Mouse (Mus musculus): ENCODE measurements at regions not wholly inside any gene's neighbourhood (a gene's known extent, or its start where the extent isn't known, plus 50 kb on each side); places are given as distances from the start of the nearest gene placed in this dataset.

GRCm38 (mm10) chr13:112031631-112032320, 223.0 kb upstream of the Map3k1 start:
- Histone ChIP-seq H3K4me1 (ENCODE audit: control insufficient read depth, insufficient read depth, low read length) (no peaks in the 10 kb centered on the region), H3K9ac (ENCODE audit: low read depth, poor library complexity, severe bottlenecking) (no peak overlapping the region), H3K9me3 (replicated peaks; ENCODE audit: control insufficient read depth, insufficient read depth, low read length, poor library complexity, severe bottlenecking) (no peaks in the 10 kb centered on the region), H3K4me3 (ENCODE audit: low read depth, low read length) (no peak overlapping the region), H3K27ac (ENCODE audit: insufficient read depth, low read length) (no peak overlapping the region), H3K27me3 (ENCODE audit: control insufficient read depth, insufficient read depth, low read length, poor library complexity, severe bottlenecking) (no peaks in the 10 kb centered on the region), H3K36me3 (ENCODE audit: control insufficient read depth, insufficient read depth, low read length, poor library complexity, severe bottlenecking) (no peaks in the 10 kb centered on the region)
- TF ChIP-seq POLR2A (IDR thresholded peaks at IDR 0.05; ENCODE audit: insufficient read depth, low read length) (no peak), CTCF (IDR thresholded peaks at IDR 0.05; ENCODE audit: low read depth, low read length) (no peak), EP300 (IDR thresholded peaks at IDR 0.05; ENCODE audit: insufficient read depth, low read depth, low read length) (no peak)

DNA sequence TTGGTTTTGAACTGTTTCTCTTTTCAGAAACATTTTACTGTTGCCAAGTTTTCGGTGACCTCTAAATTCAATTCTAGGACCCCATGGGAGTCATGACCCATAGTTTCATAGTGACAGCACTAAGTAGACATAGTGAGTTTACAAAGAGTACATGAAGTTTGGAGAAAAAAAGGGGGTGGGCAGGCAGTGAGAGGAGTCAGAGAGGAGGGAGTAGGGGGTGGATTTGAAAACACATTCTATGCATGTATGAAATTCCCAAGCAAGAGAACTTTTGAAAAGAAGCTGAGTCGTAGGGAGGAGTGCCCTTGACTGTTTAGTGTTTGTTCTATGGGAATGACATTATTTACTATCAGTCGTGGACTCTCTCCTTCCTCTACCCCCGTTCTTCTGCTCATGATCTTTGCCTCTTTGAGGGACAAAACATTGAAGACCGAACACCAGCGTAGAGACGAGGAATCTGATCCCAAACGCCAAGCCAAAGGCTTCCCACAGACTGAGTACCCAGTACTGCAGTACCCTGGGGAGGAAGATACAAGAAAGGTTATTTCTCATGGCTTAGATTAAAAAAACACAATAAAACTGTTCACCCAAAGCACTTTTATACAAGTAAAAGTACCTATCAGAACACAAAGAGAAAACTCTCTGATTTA, 229.1 kb upstream of the Map3k1 start:
- H3K4me3 ChIP-seq (ENCODE audit: low read depth, low read length), result no peak overlapping the region
- H3K36me3 ChIP-seq (ENCODE audit: control insufficient read depth, insufficient read depth, low read length, poor library complexity, severe bottlenecking), result no peaks in the 10 kb centered on the region
- TF ChIP-seq POLR2A (IDR thresholded peaks at IDR 0.05; ENCODE audit: insufficient read depth, low read length) (no peak), EP300 (IDR thresholded peaks at IDR 0.05; ENCODE audit: insufficient read depth, low read depth, low read length) (no peak), CTCF (IDR thresholded peaks at IDR 0.05; ENCODE audit: low read depth, low read length) (no peak)
- no peak overlapping the region for H3K27ac ChIP-seq (ENCODE audit: insufficient read depth, low read length)
- H3K27me3 ChIP-seq (ENCODE audit: control insufficient read depth, insufficient read depth, low read length, poor library complexity, severe bottlenecking), result no peaks in the 10 kb centered on the region
- H3K4me1 ChIP-seq (ENCODE audit: control insufficient read depth, insufficient read depth, low read length), result no peaks in the 10 kb centered on the region
- H3K9ac ChIP-seq (ENCODE audit: low read depth, poor library complexity, severe bottlenecking), result no peak overlapping the region
- no peaks in the 10 kb centered on the region for H3K9me3 ChIP-seq (replicated peaks; ENCODE audit: control insufficient read depth, insufficient read depth, low read length, poor library complexity, severe bottlenecking)

DNA sequence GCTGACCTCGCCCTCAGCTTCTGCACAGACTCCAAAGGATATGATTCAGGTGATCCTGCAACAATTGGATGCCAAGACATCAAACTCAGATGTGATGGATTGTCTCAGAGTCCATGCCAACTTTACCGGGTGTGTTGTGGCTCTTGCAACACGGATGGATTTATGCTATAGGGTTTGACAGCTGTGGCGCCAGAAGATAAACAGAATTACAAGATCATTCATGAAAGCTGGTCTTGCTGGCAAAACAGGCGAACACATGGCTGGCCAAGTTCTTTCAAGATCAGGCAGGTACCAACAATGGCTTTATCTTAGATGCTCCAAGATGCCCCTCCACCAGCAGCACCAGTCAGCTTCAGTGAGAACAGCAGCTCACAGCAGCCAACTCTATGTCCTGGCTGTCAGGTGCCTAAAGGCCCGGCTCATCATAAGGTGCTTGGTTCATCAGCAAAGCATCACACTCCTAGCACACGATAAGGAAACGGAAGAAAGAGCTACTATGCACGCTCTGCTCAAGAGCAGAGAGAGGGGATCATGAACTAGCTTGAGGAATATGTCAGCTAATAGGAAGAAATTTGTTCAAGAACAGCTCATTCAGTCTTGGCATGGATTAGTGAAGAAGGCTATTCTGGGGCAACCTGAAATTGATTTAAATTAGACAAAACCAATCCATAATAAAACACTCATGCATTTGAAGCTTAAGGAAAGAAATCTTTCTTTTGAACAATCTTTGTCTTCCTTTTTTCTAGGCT, 229.9 kb upstream of the Map3k1 start:
- no peaks in the 10 kb centered on the region for H3K27me3 ChIP-seq (ENCODE audit: control insufficient read depth, insufficient read depth, low read length, poor library complexity, severe bottlenecking)
- no peak overlapping the region for H3K9ac ChIP-seq (ENCODE audit: low read depth, poor library complexity, severe bottlenecking)
- TF ChIP-seq EP300 (IDR thresholded peaks at IDR 0.05; ENCODE audit: insufficient read depth, low read depth, low read length) (no peak), CTCF (IDR thresholded peaks at IDR 0.05; ENCODE audit: low read depth, low read length) (no peak), POLR2A (IDR thresholded peaks at IDR 0.05; ENCODE audit: insufficient read depth, low read length) (no peak)
- no peaks in the 10 kb centered on the region for H3K9me3 ChIP-seq (replicated peaks; ENCODE audit: control insufficient read depth, insufficient read depth, low read length, poor library complexity, severe bottlenecking)
- no peaks in the 10 kb centered on the region for H3K4me1 ChIP-seq (ENCODE audit: control insufficient read depth, insufficient read depth, low read length)
- no peaks in the 10 kb centered on the region for H3K36me3 ChIP-seq (ENCODE audit: control insufficient read depth, insufficient read depth, low read length, poor library complexity, severe bottlenecking)
- H3K4me3 ChIP-seq (ENCODE audit: low read depth, low read length), result no peak overlapping the region
- no peak overlapping the region for H3K27ac ChIP-seq (ENCODE audit: insufficient read depth, low read length)

DNA sequence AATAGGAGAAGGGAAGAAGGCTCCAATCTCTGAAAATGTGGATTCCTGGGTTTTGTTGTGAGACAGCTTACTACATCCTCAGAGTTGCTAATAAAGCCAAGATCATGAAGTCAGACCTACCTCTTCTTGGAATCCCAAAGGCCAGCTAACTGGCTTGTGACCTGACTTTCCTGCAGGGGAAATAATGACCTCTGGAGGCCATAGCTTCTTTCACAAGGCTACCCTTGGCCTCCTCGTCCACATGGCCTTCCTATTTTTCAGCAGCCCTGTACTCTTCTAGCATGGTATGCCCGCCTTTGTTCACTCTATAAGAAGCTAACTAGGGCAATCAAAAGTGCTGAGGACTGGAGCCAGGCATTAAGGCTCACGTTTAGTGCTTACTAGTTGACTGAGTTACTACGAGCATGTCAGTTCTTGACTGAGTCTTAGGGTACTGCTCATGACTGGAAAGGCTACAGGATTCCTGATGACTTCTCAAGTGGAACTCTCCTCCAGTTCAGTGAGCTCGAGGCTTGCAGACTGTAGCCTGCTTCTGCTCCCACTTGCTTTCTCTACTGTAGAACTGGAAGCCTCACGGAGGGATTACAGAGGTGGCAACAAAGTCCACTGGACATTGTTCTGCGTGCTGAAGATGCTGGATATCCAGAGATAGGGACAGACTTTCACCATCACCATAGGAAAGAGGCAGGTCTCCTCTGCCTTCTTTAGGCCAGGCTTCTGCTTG, 230.8 kb upstream of the Map3k1 start:
- no peaks in the 10 kb centered on the region for H3K4me1 ChIP-seq (ENCODE audit: control insufficient read depth, insufficient read depth, low read length)
- H3K27ac ChIP-seq (ENCODE audit: insufficient read depth, low read length), result no peak overlapping the region
- TF ChIP-seq POLR2A (IDR thresholded peaks at IDR 0.05; ENCODE audit: insufficient read depth, low read length) (no peak), EP300 (IDR thresholded peaks at IDR 0.05; ENCODE audit: insufficient read depth, low read depth, low read length) (no peak)
- no peak overlapping the region for H3K9ac ChIP-seq (ENCODE audit: low read depth, poor library complexity, severe bottlenecking)
- H3K4me3 ChIP-seq (ENCODE audit: low read depth, low read length), result no peak overlapping the region
- H3K27me3 ChIP-seq (ENCODE audit: control insufficient read depth, insufficient read depth, low read length, poor library complexity, severe bottlenecking), result no peaks in the 10 kb centered on the region
- no peaks in the 10 kb centered on the region for H3K9me3 ChIP-seq (replicated peaks; ENCODE audit: control insufficient read depth, insufficient read depth, low read length, poor library complexity, severe bottlenecking)
- no peaks in the 10 kb centered on the region for H3K36me3 ChIP-seq (ENCODE audit: control insufficient read depth, insufficient read depth, low read length, poor library complexity, severe bottlenecking)

GRCm38 (mm10) chr13:112043524-112044246, 234.9 kb upstream of the Map3k1 start:
- H3K9me3 ChIP-seq (replicated peaks; ENCODE audit: control insufficient read depth, insufficient read depth, low read length, poor library complexity, severe bottlenecking), result no peaks in the 10 kb centered on the region
- no peaks in the 10 kb centered on the region for H3K27me3 ChIP-seq (ENCODE audit: control insufficient read depth, insufficient read depth, low read length, poor library complexity, severe bottlenecking)
- peaks cover 3% of the 10 kb centered on the region for H3K4me1 ChIP-seq (ENCODE audit: control insufficient read depth, insufficient read depth, low read length)
- H3K36me3 ChIP-seq (ENCODE audit: control insufficient read depth, insufficient read depth, low read length, poor library complexity, severe bottlenecking), result no peaks in the 10 kb centered on the region
- H3K4me3 ChIP-seq (ENCODE audit: low read depth, low read length), result no peak overlapping the region
- no peak overlapping the region for H3K27ac ChIP-seq (ENCODE audit: insufficient read depth, low read length)
- no peak for TF ChIP-seq EP300 (IDR thresholded peaks at IDR 0.05; ENCODE audit: insufficient read depth, low read depth, low read length)
- no peak for TF ChIP-seq CTCF (IDR thresholded peaks at IDR 0.05; ENCODE audit: low read depth, low read length)
- TF ChIP-seq POLR2A (IDR thresholded peaks at IDR 0.05; ENCODE audit: insufficient read depth, low read length), result no peak
- no peak overlapping the region for H3K9ac ChIP-seq (ENCODE audit: low read depth, poor library complexity, severe bottlenecking)

Measured in ES-Bruce4 (cell line).